ENCODE assay signal across 7 mouse cellular contexts in the genomic region with DNA sequence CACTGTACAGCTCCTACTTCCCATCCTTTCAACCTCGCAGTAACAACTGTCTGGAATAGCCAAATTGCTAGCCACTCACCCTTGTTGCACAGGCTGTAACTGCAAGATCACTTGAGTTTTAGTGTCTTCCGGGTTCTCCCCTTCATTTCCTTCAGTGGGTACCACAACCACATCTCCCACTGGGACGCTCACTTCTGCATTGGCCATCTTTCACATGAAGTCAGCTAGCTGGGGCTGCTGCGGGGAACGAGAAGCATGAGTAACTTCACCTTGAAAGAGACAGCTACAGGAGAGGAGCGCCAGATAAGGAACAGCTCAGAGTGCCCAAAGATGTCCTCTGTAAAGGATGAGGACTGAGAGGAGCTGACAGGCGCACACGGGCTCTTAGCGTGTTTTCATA.
"Had no signal": no experiment of that assay in that cellular context is flagged by ENCODE, and none has a peak within 500 bp of the region (broad histone marks: within the 10 kb centered on the region; RNA-seq: fewer than 3 reads in every experiment).

No protein-coding gene starts in this region.

- DNase-seq: kidney, adult 18-20 months; kidney, postnatal 10 days; kidney, postnatal 4 days; lung, embryonic 14.5 days; lung, postnatal 10 days; right cerebral cortex, postnatal 14 days; thymus, postnatal 36 days had no signal
